12 mouse cellular contexts compared by ENCODE assay signal in the genomic region with DNA sequence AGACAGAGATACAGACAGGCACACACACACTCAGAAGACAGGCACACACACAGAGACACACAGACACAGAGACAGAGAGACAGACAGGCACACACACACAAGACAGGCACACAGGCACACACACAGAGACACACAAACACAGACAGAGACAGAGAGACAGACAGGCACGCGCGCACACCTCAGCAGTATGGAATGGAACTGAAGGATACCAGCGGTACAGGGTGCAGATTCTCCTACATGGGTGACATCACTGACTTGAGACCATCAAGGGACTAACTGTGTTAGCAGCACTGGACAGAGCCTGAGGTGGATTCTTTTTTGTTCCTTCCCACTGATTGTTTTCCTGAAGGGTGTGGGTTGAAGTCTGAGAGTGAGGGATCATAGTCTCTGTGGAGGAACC.
DNase-seq lines count a peak whose midpoint lies in the region; ATAC-seq and TF ChIP-seq lines count a peak whose summit lies in the region.
"Had no signal": no experiment of that assay in that cellular context is flagged by ENCODE, and none has a peak within 500 bp of the region (broad histone marks: within the 10 kb centered on the region; RNA-seq: fewer than 3 reads in every experiment).

No protein-coding gene starts in this region.

- no peak for DNase-seq in lung, embryonic 14.5 days
- no peak for DNase-seq in lung, adult 18-20 months
- DNase-seq in forebrain, embryonic 10.5 days (ENCODE audit: extremely low spot score, low spot score), result no peak
- DNase-seq in adrenal gland, postnatal 36 days, result no peak
- DNase-seq: cerebellum, adult 9-10 months; gastrocnemius, postnatal 36 days; liver, embryonic 13.5 days had no signal

- H3K27ac ChIP-seq in lung, embryonic 14.5 days (ENCODE audit: low read depth), result no peak overlapping the region
- peak overlapping the region; percentile 98 for H3K27ac ChIP-seq in embryonic fibroblast, embryonic 13.5 days (ENCODE audit: insufficient read depth, low read length)
- no peak overlapping the region for H3K27ac ChIP-seq in forebrain, embryonic 16.5 days (ENCODE audit: low read length)
- H3K27ac ChIP-seq in forebrain, embryonic 10.5 days, result no peak overlapping the region
- H3K27ac ChIP-seq: liver, embryonic 13.5 days had no signal

- 95% methylated on average over 4 of the region's 4 CpGs for WGBS in lung, embryonic 14.5 days
- WGBS in forebrain, embryonic 16.5 days, result 91% methylated on average over 4 of the region's 4 CpGs
- WGBS in forebrain, embryonic 10.5 days, result 97% methylated on average over 4 of the region's 4 CpGs

- no peak overlapping the region for H3K4me3 ChIP-seq in lung, embryonic 14.5 days (ENCODE audit: low read depth, low read length)
- H3K4me3 ChIP-seq in embryonic fibroblast, embryonic 13.5 days (ENCODE audit: insufficient read depth, low read length), result no peak overlapping the region
- H3K4me3 ChIP-seq in myocyte, result no peak overlapping the region
- no peak overlapping the region for H3K4me3 ChIP-seq in forebrain, embryonic 16.5 days (replicated peaks; ENCODE audit: low read length)
- no peak overlapping the region for H3K4me3 ChIP-seq in forebrain, embryonic 10.5 days
- H3K4me3 ChIP-seq: heart, embryonic 12.5 days; liver, embryonic 13.5 days had no signal

- ATAC-seq in lung, embryonic 14.5 days (ENCODE audit: insufficient read depth), result peak; percentile 32; the same call in 1 of the 2 replicates
- ATAC-seq in forebrain, embryonic 16.5 days, result no peak
- ATAC-seq: midbrain, embryonic 16.5 days had no signal

- no peak overlapping the region for H3K9ac ChIP-seq in lung, embryonic 14.5 days
- no peak overlapping the region for H3K9ac ChIP-seq in forebrain, embryonic 16.5 days (replicated peaks; ENCODE audit: low read depth, low read length)
- H3K9ac ChIP-seq: heart, embryonic 12.5 days; liver, embryonic 13.5 days had no signal

- no peak overlapping the region for H3K4me2 ChIP-seq in lung, embryonic 14.5 days
- H3K4me2 ChIP-seq in myocyte (ENCODE audit: low read depth), result peak overlapping the region; percentile 43
- no peak overlapping the region for H3K4me2 ChIP-seq in forebrain, embryonic 16.5 days (ENCODE audit: low read length)
- H3K4me2 ChIP-seq: heart, embryonic 12.5 days; liver, embryonic 13.5 days had no signal

- TF ChIP-seq POLR2A in embryonic fibroblast, embryonic 13.5 days (IDR thresholded peaks at IDR 0.05; ENCODE audit: low read depth, low read length), result no peak
- TF ChIP-seq POLR2A in myocyte (IDR thresholded peaks at IDR 0.05; ENCODE audit: insufficient read length, low read depth), result peak; percentile 32

- H3K36me3 ChIP-seq in lung, embryonic 14.5 days (ENCODE audit: insufficient read depth), result no peaks in the 10 kb centered on the region
- no peaks in the 10 kb centered on the region for H3K36me3 ChIP-seq in myocyte (ENCODE audit: control insufficient read depth, insufficient read depth)
- no peaks in the 10 kb centered on the region for H3K36me3 ChIP-seq in forebrain, embryonic 16.5 days (ENCODE audit: control insufficient read depth, insufficient read depth)
- no peaks in the 10 kb centered on the region for H3K36me3 ChIP-seq in forebrain, embryonic 10.5 days (replicated peaks)
- H3K36me3 ChIP-seq: heart, embryonic 12.5 days; liver, embryonic 13.5 days had no signal

- H3K9me3 ChIP-seq in lung, embryonic 14.5 days (ENCODE audit: low read depth, low read length), result no peaks in the 10 kb centered on the region
- H3K9me3 ChIP-seq in forebrain, embryonic 16.5 days (ENCODE audit: control insufficient read depth, low read length), result no peaks in the 10 kb centered on the region
- no peaks in the 10 kb centered on the region for H3K9me3 ChIP-seq in forebrain, embryonic 10.5 days
- H3K9me3 ChIP-seq: heart, embryonic 12.5 days; liver, embryonic 13.5 days had no signal

- no peaks in the 10 kb centered on the region for H3K27me3 ChIP-seq in lung, embryonic 14.5 days (ENCODE audit: insufficient read depth, low read length)
- H3K27me3 ChIP-seq in myocyte (ENCODE audit: control insufficient read depth, insufficient read depth, insufficient read length), result no peaks in the 10 kb centered on the region
- H3K27me3 ChIP-seq in forebrain, embryonic 16.5 days (replicated peaks; ENCODE audit: control insufficient read depth, insufficient read depth, low read length), result no peaks in the 10 kb centered on the region
- H3K27me3 ChIP-seq in forebrain, embryonic 10.5 days (ENCODE audit: poor library complexity, severe bottlenecking), result no peaks in the 10 kb centered on the region
- H3K27me3 ChIP-seq: liver, embryonic 13.5 days had no signal

- no peak overlapping the region for H3ac ChIP-seq in myocyte (ENCODE audit: control insufficient read depth, insufficient read length)

- no peak for TF ChIP-seq CTCF in lung, embryonic 14.5 days (IDR thresholded peaks at IDR 0.05; ENCODE audit: low read depth)
- TF ChIP-seq CTCF in embryonic fibroblast, embryonic 13.5 days (IDR thresholded peaks at IDR 0.05; ENCODE audit: borderline replicate concordance, insufficient read depth, low read length), result no peak

- peaks cover 6% of the 10 kb centered on the region; the same call in 1 of the 2 replicates for H3K4me1 ChIP-seq in lung, embryonic 14.5 days (ENCODE audit: insufficient read depth)
- peaks cover 25% of the 10 kb centered on the region for H3K4me1 ChIP-seq in embryonic fibroblast, embryonic 13.5 days (ENCODE audit: control insufficient read depth, insufficient read depth, low read length)
- H3K4me1 ChIP-seq in forebrain, embryonic 16.5 days (replicated peaks; ENCODE audit: control insufficient read depth, insufficient read depth, low read length), result no peaks in the 10 kb centered on the region
- H3K4me1 ChIP-seq in forebrain, embryonic 10.5 days, result no peaks in the 10 kb centered on the region
- H3K4me1 ChIP-seq: liver, embryonic 13.5 days had no signal

- no peaks in the 10 kb centered on the region for H3K79me2 ChIP-seq in myocyte (ENCODE audit: control insufficient read depth, insufficient read depth)

TF ChIP-seq in myocyte, 11 proteins besides CTCF, POLR2A, EP300 and RAD21:
- TF ChIP-seq POLR2AphosphoS2 (IDR thresholded peaks at IDR 0.05; ENCODE audit: insufficient read length, low read depth) (peak; percentile 16), REST (IDR thresholded peaks at IDR 0.05; ENCODE audit: insufficient read depth, insufficient read length) (no peak), E2F4 (IDR thresholded peaks at IDR 0.05; ENCODE audit: insufficient read depth) (no peak), MAX (IDR thresholded peaks at IDR 0.05; ENCODE audit: low read depth) (no peak)
TF ChIP-seq in myocyte: peak in this region for 1.
